Mouse (Mus musculus) kidney, postnatal 14 days (tissue): ENCODE measurements at regions not wholly inside any gene's neighbourhood (a gene's known extent, or its start where the extent isn't known, plus 50 kb on each side); places are given as distances from the start of the nearest gene placed in this dataset.
"Not testable (repeated sequence)": the region's sequence is repeated elsewhere in the genome, so short reads cannot be mapped to it uniquely, and the experiment has no call there.

Experiments used
- DNase-seq: peaks from one replicate; pipeline ENCODE4 v3.0.0; 2022; ENCODE audit warnings: mixed read lengths

- DNase-seq = peak; percentile 3
Observed at GRCm38 (mm10) chrX:76077781-76078180, 186.3 kb upstream of the Cldn34b3 start.

DNA sequence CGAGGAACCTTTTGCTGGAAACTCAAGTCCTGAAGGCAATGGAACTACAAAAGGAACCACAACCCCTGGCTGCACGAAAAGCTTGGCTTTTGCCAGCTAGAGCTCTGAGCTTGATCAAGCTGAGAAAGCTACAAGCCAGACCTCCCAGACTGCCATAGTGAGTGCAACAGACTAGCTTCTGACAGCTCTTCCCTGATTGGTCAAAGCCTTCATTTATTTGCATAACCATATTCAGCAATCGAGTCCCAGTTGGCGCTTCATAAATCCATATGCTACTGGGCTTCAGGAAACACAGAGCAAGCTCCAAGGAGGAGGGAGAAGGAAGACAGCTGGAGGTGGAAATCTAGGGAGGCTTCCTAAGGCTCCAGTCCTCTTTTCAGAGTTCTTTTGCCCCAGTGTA lies 181.4 kb upstream of the Cldn34b3 start:
- no peak for DNase-seq

GRCm38 (mm10) chrX:76110763-76111474 lies 153.2 kb upstream of the Cldn34b3 start:
- DNase-seq = no peak

DNA sequence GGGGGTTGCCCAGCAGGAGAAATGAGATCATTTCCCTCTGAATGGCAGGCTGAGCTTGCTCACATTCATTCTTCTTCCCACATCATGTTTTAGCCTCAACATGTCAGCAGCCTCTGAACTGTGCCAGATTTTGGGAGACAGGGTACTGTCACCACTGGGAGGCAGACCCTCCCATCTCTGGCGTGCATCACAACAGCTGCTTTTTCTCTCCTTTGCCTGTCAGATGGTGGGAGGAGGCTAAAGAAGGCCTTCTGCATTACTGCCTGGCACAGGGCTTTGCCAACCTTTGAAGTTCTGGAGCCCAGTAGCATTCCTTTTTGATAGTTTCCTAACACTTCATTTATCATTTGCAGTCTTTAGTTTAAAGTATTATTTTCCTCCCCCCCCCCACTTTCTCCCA lies 148.0 kb upstream of the Cldn34b3 start:
- no peak for DNase-seq

DNA sequence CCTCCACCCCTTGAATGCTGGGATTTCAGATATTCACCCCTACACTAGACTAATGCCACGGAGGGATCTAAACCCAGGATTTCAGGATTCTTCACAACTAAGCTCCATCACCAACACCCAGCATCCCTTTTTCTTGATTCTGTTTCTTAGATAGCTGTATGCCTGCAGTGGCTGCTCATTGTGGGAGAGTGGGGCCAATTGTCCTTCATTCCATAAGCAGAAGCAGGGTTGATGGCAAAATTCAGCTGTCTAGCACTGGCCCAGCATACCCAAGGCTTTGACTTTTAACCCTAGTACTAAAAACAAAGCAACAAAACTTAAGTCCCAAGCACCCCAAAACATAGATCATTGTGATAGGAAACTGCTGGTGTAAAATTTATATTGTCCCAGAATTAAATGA lies 147.5 kb upstream of the Cldn34b3 start:
- no peak for DNase-seq

DNA sequence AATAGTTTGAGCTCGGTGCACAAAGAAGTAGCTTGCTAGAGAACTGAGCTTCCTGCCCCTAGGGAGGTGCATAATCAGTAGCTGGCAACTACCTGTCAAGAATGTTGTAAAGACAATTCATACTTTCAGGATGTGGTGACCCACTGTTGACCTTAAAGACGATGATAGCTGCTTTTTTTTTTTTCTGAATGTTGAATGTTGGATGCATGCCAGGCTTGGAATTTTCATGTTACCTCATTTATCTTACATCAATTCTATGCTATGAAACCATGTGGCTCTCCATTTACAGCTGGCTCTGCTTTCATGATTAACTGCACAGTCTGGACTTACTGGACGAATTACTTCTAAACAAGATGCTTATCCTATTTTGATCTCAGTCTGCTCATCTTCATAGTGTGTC lies 143.2 kb upstream of the Cldn34b3 start:
- peak; percentile 8 for DNase-seq

- peak; percentile 58 for DNase-seq
Observed at GRCm38 (mm10) chrX:76123355-76123754, 140.7 kb upstream of the Cldn34b3 start.

GRCm38 (mm10) chrX:76137729-76138128 lies 126.4 kb upstream of the Cldn34b3 start:
- DNase-seq = no peak

DNA sequence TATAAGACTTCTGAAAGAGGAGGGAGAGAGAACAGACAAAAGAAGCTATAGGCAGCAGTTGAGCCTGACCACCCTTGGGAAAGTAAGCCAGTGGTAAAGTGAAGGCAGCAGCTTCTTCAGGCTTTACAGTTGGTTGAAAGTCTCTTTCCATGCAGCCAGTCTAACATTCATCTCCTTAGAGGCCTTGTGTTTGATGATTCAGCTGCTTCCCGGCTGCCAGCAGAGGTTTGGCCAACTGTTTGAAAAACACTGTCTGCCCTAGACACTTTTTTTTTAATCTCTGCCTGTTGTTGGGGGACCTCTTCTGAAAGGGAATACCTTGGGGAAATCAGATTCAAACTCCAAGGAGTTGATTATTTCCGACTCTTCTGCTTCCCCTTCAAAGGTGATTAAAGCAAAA lies 123.1 kb upstream of the Cldn34b3 start:
- no peak for DNase-seq

- not testable (repeated sequence) for DNase-seq
Observed at GRCm38 (mm10) chrX:76174806-76175205, 89.3 kb upstream of the Cldn34b3 start.

GRCm38 (mm10) chrX:76181446-76182148 lies 82.5 kb upstream of the Cldn34b3 start:
- DNase-seq = no peak

GRCm38 (mm10) chrX:76200607-76201006 lies 63.5 kb upstream of the Cldn34b3 start:
- DNase-seq = no peak

DNA sequence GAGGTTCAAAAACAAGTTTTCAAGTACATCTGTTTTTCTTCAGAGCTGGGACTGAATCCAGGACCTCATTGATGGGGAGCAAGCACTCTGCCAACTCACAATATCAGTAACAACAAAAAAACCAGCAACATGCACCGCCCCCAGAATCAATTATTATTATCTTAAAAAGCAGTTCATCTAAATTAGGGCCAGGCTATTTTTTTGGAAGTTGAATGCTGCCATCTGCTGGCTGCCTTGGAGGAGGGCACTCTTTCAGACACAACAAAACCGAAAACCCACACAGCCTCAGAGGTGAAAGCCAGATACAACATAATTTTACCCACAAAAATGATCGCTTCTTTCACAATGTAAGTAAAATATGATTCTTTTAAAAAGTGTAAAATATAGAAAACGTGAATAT lies 62.7 kb upstream of the Cldn34b3 start:
- peak; percentile 20 for DNase-seq
